Mouse (Mus musculus) ES-Bruce4 (cell line): ENCODE measurements around the gene Adh7.

Source experiments
- CTCF ChIP-seq: IDR thresholded peaks from one replicate; pipeline ENCODE4 v1.8.1; 2011; ENCODE audit warnings: low read depth, low read length
- EP300 ChIP-seq: IDR thresholded peaks from 2 replicates; pipeline ENCODE4 v1.6.1; 2011; ENCODE audit warnings: low read depth, low read length; ENCODE audit not compliant: insufficient read depth
- POLR2A ChIP-seq: IDR thresholded peaks from one replicate; pipeline ENCODE4 v1.8.1; 2011; ENCODE audit warnings: low read length; ENCODE audit not compliant: insufficient read depth

DNA sequence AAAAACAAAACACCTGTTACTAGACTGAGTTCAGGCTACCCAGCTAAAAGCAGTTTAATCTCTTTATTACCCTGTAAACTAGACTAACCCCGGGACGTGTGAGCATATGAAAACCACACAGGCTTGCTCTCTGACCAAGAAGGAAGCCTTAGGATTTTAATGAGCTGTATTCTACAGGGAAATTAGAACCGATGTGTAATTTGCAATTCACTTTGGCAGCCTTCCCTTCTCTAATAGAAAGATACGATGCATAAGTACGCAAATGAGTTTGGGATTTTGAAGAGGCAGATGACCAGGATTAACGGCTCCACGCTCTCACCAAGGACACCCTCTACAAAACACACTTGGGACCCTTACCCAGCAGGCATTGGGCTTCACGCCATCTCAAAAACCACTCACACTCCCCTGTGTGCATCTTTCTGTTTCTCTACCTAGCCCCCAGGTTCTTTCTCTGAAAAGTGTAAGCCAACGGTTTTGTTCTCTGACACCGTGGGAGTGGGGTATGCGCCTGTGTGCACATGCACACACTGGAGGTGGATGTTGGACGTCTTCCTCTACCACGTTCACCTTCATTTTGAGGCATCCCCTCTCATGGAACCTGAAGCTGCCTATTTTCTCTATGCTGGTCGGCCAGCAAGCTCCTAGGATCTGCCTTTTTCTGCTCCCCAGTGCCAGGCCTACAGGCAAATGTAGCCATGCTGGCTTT is 24.6 kb downstream of the Adh7 start:
- TF ChIP-seq CTCF = no peak
- no peak for TF ChIP-seq POLR2A
- TF ChIP-seq EP300 = no peak
